Mouse (Mus musculus) sigmoid colon, adult 10 weeks (tissue): Measurements from ENCODE around the gene Ubald2. TPM values are rescaled to one million over a fixed set of nuclear protein-coding genes. Genes with fewer than 3 reads are reported as not detected.

Experiments used
- polyA plus RNA-seq: library from polyadenylated mRNA; stranded (reverse); fragments of 350-450 nt; fragmentation: Illumina TruSeq; extraction: RNeasy Lipid Tissue Mini Kit (QIAGEN cat#74804); gene quantifications from one replicate; pipeline ENCODE4 v1.2.3, GENCODE M21; 2014; ENCODE audit warnings: low read depth, low replicate concordance

Gene Ubald2
- 18.4 TPM for polyA plus RNA-seq

DNA sequence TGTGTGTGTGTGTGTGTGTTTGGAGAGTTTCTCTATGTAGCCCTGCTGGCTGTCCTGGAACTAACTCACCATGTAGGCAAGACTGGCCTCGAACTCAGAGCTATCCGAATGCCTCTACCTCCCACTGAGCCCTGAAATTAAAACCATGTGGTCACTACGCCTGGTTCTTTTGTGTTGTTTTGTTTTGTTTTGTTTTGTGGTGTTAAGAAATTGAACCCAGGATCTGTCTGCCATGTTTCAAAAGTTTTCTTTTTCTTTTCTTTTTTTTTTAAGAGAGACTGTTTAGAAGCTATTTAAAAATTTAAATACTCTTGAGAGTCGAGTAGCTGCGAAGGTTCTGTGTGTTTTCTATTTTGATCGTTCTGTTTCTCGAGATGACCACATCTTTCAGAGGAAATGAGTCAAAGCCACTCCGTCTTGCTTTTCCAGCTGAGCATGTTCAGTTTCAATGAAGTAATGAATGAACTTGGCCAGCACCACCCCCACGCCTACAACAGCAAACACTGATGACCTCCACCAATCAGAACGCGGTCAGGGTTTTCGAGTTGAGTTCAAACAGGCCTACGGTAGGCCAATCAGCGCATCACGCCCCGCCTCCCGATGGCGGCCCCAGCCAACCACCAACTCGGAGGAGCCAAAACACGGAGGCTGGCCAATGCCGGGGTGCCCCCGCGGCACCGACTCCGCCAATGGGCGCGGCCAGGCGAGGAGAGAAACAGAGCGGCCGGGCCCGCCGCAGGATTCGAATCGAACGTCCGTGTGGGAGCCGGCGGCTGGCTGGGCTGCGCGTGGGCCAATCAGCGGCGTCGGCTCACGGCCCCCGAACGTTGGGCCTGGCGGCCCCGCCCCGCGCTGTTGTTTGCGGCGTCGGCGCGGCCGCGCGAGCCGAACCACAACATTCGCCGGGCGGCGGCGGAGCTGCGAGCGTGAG lies at the start of gene Ubald2:
Gene Ubald2, plus strand, starts transcription at position 739 of the 931 bp plus-strand sequence.

DNA sequence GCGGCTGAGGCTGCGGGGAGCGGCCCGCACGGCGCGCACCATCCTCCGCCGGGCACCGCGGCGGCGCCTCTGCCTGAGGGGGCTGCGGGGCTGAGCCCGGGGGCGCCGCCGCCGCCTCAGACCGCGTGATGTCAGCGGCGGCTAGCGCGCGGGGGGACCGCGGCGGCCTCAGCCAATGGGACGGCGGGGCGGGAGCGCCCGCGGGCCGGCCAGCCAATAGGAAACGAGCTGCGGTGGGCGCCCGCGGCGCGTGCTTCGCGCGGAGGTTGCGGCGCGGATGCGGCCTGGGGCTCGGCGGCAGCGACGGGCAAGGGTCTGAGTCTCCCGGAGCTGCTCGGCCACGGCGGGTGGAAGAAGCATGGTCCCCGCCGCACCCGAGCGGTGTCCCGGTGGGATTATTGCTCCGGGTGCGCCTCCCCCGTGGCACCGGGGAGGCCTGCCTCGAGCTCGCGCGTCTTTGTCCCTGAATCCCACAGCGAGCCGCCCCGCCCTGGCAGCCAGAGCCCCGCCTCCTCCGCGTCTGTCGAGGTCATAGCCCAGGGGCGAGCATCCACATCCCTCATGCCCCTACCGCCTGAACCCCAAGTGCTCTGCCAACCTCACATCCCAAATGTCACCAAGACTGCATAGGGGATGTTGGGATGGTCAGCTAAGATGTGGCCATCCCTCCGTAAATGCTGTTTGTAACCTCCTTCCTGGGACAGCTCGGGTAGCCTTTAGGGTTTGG lies 20.8 kb upstream of the Ubald2 start, which contains the start of gene Rnf157:
Gene Rnf157, minus strand, starts transcription at position 129 of the 727 bp plus-strand sequence.

DNA sequence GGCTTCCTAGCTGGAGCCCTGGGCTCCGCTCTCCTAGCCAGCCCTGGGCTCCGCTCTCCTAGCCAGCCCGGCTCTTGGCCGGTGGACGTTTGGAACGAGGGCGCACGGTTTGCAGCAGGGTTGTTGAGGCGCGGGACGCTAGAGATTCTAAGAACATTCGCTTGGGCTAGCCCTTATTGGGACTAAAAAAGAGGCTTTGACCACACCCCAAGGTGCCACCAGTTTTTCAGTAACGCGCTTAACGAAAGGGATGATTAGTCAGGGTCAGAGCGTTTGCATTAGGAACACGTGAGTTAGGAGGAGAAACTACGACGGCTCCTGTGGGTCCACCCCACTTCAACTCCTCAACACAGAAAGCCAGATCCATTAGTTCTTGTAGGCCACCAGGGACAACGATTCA lies 32.2 kb downstream of the Ubald2 start, which contains the start of gene Qrich2:
Gene Qrich2, minus strand, starts transcription at position 101 of the 400 bp plus-strand sequence.

Other genes starting within 250 kb of the Ubald2 start
- 2.0 TPM for gene Ten1, start 235.2 kb upstream of the Ubald2 start, polyA plus RNA-seq
- 174 TPM for gene Acox1, start 235.0 kb upstream of the Ubald2 start, polyA plus RNA-seq
- gene Evpl, start 196.0 kb upstream of the Ubald2 start, polyA plus RNA-seq: not detected
- gene Srp68, start 159.9 kb upstream of the Ubald2 start, polyA plus RNA-seq: 6.2 TPM
- gene Galr2, start 153.2 kb upstream of the Ubald2 start, polyA plus RNA-seq: not detected
- 8.8 TPM for gene Exoc7, start 126.9 kb upstream of the Ubald2 start, polyA plus RNA-seq
- gene Foxj1, start 98.7 kb upstream of the Ubald2 start, polyA plus RNA-seq: not detected
- 0.76 TPM for gene Rnf157, start 21.1 kb upstream of the Ubald2 start, polyA plus RNA-seq
- not detected for gene Qrich2, start 32.1 kb downstream of the Ubald2 start, polyA plus RNA-seq
- gene Prpsap1, start 60.1 kb downstream of the Ubald2 start, polyA plus RNA-seq: 45.0 TPM
- not detected for gene Sphk1, start 96.8 kb downstream of the Ubald2 start, polyA plus RNA-seq
- 1.8 TPM for gene Ube2o, start 147.4 kb downstream of the Ubald2 start, polyA plus RNA-seq
- not detected for gene Aanat, start 152.3 kb downstream of the Ubald2 start, polyA plus RNA-seq
- gene Rhbdf2, start 192.9 kb downstream of the Ubald2 start, polyA plus RNA-seq: 0.16 TPM
- gene Prcd, start 219.4 kb downstream of the Ubald2 start, polyA plus RNA-seq: not detected
- gene Cygb, start 220.2 kb downstream of the Ubald2 start, polyA plus RNA-seq: 1.2 TPM